Mouse (Mus musculus) 3134 (cell line): ENCODE measurements at regions not wholly inside any gene's neighbourhood (a gene's known extent, or its start where the extent isn't known, plus 50 kb on each side); places are given as distances from the start of the nearest gene placed in this dataset.

Experiments
- DNase-seq: peaks from one replicate; pipeline ENCODE4 v3.0.0-alpha.2; 2011; ENCODE audit warnings: low spot score; ENCODE audit not compliant: insufficient read length; ENCODE audit errors: extremely low read depth

DNA sequence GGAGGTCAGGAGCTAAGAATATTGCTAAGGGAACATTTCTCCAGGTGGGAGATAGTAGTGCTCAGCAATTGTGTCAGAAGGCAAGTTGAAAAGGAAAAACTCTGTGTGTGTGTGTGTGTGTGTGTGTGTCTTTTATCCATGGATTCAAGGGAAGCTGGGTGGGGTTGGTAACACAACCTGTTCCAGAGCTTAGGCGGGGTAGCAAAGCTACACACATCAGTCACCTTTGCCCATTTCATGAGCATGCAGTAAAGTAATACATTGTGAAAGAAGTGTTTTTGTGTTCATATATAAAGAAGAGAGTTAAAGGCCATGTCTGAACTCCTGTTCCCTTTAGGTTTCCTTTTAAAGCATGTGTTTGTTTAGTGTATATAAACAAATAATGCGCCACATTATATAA lies 128.2 kb downstream of the Ddx11 start:
- DNase-seq = no peak

DNA sequence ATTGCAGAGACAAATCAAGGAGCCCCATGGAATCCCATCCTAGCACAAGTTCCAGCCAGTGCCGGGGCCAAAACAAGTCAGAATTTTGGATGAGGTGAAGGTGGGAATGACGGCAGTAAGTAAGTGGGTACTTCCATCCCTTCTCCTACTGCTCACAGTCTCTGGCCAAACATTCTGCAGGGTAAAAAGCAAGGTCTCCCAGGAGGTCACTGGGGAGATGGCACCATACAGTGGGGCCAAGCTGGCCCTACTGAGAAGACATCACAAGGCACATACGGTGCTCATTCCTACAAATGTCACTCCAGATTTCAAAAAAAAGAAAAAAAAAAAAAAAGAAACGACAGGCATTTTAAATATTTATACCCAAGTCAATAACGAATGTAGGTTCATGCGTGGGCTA lies 129.6 kb downstream of the Ddx11 start:
- DNase-seq = no peak

DNA sequence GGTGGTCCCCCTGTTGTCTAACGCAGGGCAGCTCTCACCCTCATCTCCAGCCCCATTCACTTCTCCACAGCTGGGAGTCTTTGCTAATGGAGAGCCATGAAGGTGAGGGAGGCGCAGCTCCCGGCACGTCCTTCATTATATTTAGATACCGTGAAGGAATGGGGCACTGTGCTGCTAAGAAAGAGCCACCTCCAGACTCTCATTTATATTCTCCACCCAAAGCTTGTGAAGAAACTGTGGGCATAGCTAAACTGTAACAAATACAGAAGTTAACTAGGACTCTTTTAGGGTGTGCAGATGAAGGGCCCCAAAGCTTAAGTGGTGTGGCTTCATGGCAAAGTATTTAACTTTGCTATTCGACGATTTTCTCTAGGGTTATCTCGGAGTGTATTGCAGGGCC lies 136.4 kb downstream of the Ddx11 start:
- no peak for DNase-seq

DNA sequence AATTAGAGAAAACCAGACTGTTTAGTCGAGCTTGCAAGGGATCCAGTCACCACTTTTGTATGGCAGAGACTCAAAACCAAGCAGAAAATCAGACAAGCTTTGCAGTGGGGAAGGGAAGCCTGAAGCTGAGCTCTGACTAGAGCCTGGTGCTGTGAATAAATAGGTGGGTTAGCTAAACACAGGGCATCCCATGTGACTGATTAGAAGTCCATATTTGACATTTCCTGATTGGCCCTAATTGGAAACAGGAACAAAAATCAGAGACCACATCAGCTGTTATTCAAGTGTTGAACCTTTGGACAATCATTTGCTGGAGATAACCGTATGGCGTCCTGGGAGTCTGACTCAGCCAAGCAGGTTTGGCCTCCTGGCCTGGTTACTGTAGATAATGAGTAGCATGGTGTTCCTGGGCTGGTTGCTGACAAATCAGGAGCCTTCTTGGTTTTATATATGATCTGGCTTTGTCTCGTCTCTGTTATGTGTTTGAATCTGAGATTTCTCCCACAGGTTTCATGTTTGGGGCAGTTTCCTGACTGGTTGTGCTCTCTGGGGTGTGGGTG lies 139.4 kb downstream of the Ddx11 start:
- no peak for DNase-seq

DNA sequence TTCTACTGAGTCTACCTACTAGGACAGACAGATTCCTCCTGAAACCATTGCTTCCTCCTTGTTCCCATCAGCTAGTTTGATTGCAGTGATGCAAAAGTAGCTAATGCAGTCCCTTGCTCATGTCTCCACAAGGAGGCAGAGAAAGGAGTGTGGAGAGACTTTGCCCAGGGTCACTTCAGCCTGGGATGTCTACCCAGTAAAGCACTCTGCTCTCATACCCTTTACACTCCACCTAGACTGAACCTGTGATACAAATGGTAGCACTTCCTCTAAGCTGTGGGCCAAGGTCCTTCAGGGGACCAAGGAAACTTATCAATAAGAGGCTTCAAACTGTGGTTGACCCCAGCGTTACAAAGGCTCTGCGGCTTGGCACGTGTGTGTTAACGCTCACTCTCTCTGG lies 140.1 kb downstream of the Ddx11 start:
- no peak for DNase-seq

DNA sequence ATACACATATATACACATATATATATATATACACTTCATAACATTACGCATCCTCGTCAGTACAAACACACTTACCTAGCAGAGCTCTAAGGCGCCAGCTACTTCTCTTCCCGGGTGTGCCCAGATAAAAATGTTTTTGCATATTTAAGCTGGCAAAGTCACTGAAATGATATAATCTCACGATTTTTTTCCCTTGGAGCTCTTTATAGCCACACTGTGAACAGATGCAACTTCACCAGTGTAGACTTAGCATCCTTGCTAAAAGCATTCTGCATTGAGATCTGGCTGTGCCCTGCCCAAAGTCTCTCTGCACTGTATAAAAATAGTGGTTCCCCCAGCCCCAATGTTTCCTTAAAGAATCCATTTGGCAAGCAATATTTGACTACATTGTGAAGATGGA lies 143.5 kb downstream of the Ddx11 start:
- no peak for DNase-seq

DNA sequence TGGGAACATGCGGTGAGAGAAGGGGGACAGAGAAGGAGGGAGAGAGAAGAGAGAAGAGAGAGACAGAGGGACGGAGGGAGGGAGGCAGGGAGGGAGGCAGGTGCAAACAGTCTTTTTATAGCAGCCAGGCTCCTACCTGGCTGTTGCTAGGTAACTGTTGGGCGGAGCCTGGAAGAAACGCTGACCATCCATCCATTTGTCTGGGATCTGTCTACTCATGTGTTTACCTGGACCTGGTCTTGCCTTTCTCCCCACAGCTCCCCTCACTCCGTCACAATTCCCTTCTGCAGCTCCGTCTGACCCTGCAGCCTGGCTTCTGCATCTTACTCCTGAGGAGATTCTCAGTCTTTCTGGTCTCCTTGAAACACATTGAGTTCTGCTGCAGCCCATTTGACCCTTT lies 144.5 kb downstream of the Ddx11 start:
- no peak for DNase-seq

DNA sequence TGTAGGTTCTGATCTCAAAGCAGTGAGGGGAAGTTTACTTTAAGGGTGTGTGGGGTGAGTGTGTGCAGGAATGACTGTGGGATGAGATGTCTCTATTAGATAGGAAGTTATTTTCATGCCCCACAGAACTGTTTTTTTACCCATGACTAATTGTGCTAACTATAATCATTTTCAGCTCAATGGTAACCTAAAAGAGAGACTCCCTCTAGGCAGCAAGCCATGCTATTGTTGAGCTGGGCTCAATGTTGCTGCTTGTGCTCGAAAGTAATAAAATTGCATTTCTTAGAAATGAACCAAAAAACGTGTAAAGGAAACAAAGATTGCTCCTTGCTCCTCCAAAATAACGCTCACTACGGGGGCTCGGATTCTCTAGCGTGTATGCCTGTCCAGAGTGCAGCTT lies 146.2 kb downstream of the Ddx11 start:
- no peak for DNase-seq

DNA sequence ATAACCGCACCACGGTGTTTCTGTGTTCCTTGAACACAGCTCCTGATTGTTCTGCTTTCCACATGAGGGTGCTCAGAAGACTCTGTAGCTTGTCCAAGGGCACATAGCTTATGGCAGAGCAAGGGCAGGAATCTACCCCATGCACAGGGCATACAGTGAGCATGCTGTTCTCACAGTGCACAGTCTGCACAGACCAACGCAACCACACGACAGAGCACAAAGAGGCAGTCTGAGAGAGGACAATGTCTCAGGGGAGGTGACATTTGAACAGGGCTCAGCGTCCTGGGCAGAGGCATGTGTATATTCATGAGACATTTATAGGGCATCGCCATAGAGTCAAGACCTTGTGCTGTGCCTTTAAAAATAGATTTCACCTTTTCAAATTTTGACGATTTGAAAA lies 148.6 kb downstream of the Ddx11 start:
- no peak for DNase-seq

DNA sequence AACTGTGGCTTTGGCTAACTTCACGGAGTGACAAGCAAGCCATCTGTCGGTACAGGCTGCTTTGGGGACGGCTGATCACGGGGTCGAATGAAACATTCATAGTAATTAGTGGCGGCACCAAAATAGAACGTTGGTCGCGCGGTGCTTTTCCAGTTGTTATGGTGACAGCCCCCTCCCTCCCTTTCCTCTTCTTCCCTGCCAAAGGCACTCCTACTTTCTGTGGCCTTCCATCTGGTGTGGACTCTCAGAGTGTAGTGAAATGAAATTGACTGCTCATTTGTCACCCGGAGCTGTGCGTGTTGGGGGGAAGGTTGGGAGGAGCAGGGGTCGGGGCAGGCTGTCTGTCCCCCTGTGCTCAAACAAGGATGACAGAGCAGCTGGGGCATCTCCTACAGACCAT lies 153.5 kb downstream of the Ddx11 start:
- DNase-seq = no peak

DNA sequence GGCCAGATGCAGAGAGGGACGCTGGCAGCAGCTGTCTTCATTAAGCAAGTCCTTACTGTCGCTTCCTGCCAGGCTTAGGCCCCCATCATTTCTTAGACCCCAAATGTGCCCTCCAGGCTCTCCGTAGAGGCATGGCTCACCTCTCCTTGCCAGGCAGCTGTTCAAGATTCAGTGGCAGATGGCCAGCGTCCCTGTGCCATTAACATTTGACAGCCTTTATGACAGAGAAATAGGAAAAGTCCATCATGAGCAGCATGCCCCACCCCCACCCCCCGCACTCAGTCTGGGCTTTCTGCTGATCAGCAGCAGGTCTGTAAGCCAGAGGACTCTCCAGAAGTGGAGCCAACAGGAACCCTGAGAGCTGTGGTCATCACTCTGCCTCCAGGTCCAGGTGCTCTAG lies 154.7 kb downstream of the Ddx11 start:
- DNase-seq = no peak

DNA sequence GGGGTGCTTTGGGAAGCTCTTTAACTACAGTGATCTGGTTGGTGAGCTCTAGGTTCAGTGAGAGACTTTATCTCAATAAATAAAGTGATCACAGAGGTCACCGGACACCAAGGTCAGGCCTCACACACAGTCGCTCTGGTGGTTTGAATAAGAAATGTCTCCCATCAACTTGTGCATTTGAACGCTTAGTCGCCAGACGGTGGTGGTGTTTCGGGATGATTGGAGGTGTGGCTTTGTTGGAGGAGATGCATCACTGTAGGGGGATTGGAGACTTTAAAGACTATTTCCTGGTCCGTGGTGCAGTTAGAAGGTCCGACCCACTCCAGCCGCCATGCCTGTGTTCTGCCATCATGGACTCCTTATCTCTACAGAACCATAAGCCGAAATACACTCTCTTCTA lies 162.0 kb downstream of the Ddx11 start:
- no peak for DNase-seq
